In genomic region chr8:61403266-61404177, GRCm38 (mm10) we compare ENCODE assay signal across 11 mouse cellular contexts.
DNase-seq lines count a peak whose midpoint lies in the region; ATAC-seq and TF ChIP-seq lines count a peak whose summit lies in the region.
"Had no signal": no experiment of that assay in that cellular context is flagged by ENCODE, and none has a peak within 500 bp of the region (broad histone marks: within the 10 kb centered on the region; RNA-seq: fewer than 3 reads in every experiment).

No protein-coding gene starts in this region.

- peak; percentile 88 for DNase-seq in brain, embryonic 14.5 days (ENCODE audit: low read depth)
- peak; percentile 58 for DNase-seq in kidney, adult 9 months
- DNase-seq in thymus, postnatal 14 days, result no peak
- DNase-seq in urinary bladder, postnatal 25 days (ENCODE audit: low spot score), result no peak
- DNase-seq: thymus, postnatal 4 days had no signal

- H3K27ac ChIP-seq in embryonic facial prominence, embryonic 15.5 days (replicated peaks), result 0 out of 2 replicates have a peak overlapping the region, but pooled peaks have one; percentile 30
- H3K27ac ChIP-seq in midbrain, embryonic 15.5 days, result peak overlapping the region; percentile 76
- no peak overlapping the region for H3K27ac ChIP-seq in heart, embryonic 12.5 days (ENCODE audit: poor library complexity, severe bottlenecking)
- H3K27ac ChIP-seq: macrophage had no signal

- H3K4me3 ChIP-seq in embryonic facial prominence, embryonic 15.5 days (replicated peaks), result no peak overlapping the region
- no peak overlapping the region for H3K4me3 ChIP-seq in midbrain, embryonic 15.5 days
- H3K4me3 ChIP-seq in heart, embryonic 12.5 days, result no peak overlapping the region
- H3K4me3 ChIP-seq: erythroblast, embryonic 14.5 days had no signal

- H3K36me3 ChIP-seq in embryonic facial prominence, embryonic 15.5 days, result no peaks in the 10 kb centered on the region
- H3K36me3 ChIP-seq in midbrain, embryonic 15.5 days (replicated peaks), result no peaks in the 10 kb centered on the region
- no peaks in the 10 kb centered on the region for H3K36me3 ChIP-seq in heart, embryonic 12.5 days

- no peak overlapping the region for H3K4me2 ChIP-seq in embryonic facial prominence, embryonic 15.5 days (replicated peaks)
- no peak overlapping the region for H3K4me2 ChIP-seq in midbrain, embryonic 15.5 days
- no peak overlapping the region for H3K4me2 ChIP-seq in heart, embryonic 12.5 days

- TF ChIP-seq CTCF in brain, embryonic 14.5 days (IDR thresholded peaks at IDR 0.05; ENCODE audit: borderline replicate concordance, extremely low read depth, insufficient read depth, insufficient read length), result no peak

- no peak for TF ChIP-seq POLR2A in brain, embryonic 14.5 days (IDR thresholded peaks at IDR 0.05; ENCODE audit: borderline replicate concordance, extremely low read depth, insufficient read depth, insufficient read length, poor library complexity, severe bottlenecking)

- peaks cover 13% of the 10 kb centered on the region; the same call in 1 of the 2 replicates for H3K4me1 ChIP-seq in embryonic facial prominence, embryonic 15.5 days
- peaks cover 18% of the 10 kb centered on the region for H3K4me1 ChIP-seq in midbrain, embryonic 15.5 days
- peaks cover 8% of the 10 kb centered on the region for H3K4me1 ChIP-seq in heart, embryonic 12.5 days (replicated peaks)

- H3K9ac ChIP-seq in embryonic facial prominence, embryonic 15.5 days, result no peak overlapping the region
- H3K9ac ChIP-seq in midbrain, embryonic 15.5 days, result no peak overlapping the region
- H3K9ac ChIP-seq in heart, embryonic 12.5 days, result no peak overlapping the region

- no peaks in the 10 kb centered on the region for H3K9me3 ChIP-seq in embryonic facial prominence, embryonic 15.5 days (replicated peaks)
- no peaks in the 10 kb centered on the region for H3K9me3 ChIP-seq in midbrain, embryonic 15.5 days
- no peaks in the 10 kb centered on the region for H3K9me3 ChIP-seq in heart, embryonic 12.5 days (replicated peaks)

- no peaks in the 10 kb centered on the region for H3K27me3 ChIP-seq in embryonic facial prominence, embryonic 15.5 days
- no peaks in the 10 kb centered on the region for H3K27me3 ChIP-seq in midbrain, embryonic 15.5 days (replicated peaks)
- no peaks in the 10 kb centered on the region for H3K27me3 ChIP-seq in heart, embryonic 12.5 days (replicated peaks)

- no peak for ATAC-seq in embryonic facial prominence, embryonic 15.5 days (ENCODE audit: insufficient number of reproducible peaks, low FRiP score, low TSS enrichment, low read depth)
- ATAC-seq in midbrain, embryonic 15.5 days (replicated peaks), result peak; percentile 85
- ATAC-seq in cerebellum, adult (ENCODE audit: insufficient number of reproducible peaks, low FRiP score, low TSS enrichment), result no peak
- no peak for ATAC-seq in heart, embryonic 12.5 days (ENCODE audit: insufficient number of reproducible peaks, low FRiP score)

- 17% methylated on average over 6 of the region's 6 CpGs for WGBS in embryonic facial prominence, embryonic 15.5 days
- WGBS in midbrain, embryonic 15.5 days, result 3% methylated on average over 6 of the region's 6 CpGs
- WGBS in heart, embryonic 12.5 days, result 44% methylated on average over 6 of the region's 6 CpGs

Comparison
In these comparisons a context has a peak if more than half of its experiments do, and no peak if none do; other contexts are left out.
1. DNase-seq: peak in brain, embryonic 14.5 days (single experiment) and kidney, adult 9 months (single experiment); none in thymus, postnatal 14 days (single experiment) and urinary bladder, postnatal 25 days (single experiment).